Mouse (Mus musculus) naive thymus-derived CD4-positive, alpha-beta T cell, adult 2 months (primary cell): ENCODE measurements at regions not wholly inside any gene's neighbourhood (a gene's known extent, or its start where the extent isn't known, plus 50 kb on each side); places are given as distances from the start of the nearest gene placed in this dataset.
A peak's percentile ranks its signal among the peaks of the same experiment; 100 is the strongest.

Experiments used
- DNase-seq: peaks from one replicate; pipeline ENCODE4 v3.0.0-alpha.2; 2011; ENCODE audit warnings: low read depth

- no peak for DNase-seq
Observed at GRCm38 (mm10) chr16:93061475-93062179, 235.7 kb upstream of the Runx1 start.

GRCm38 (mm10) chr16:93056295-93056694 lies 230.3 kb upstream of the Runx1 start:
- no peak for DNase-seq

GRCm38 (mm10) chr16:93055545-93055944 lies 229.6 kb upstream of the Runx1 start:
- DNase-seq, result no peak

- peak; percentile 26 for DNase-seq
Observed at GRCm38 (mm10) chr16:93051233-93051632, 225.3 kb upstream of the Runx1 start.

GRCm38 (mm10) chr16:93048418-93048932 lies 222.5 kb upstream of the Runx1 start:
- no peak for DNase-seq

- no peak for DNase-seq
Observed at GRCm38 (mm10) chr16:93047594-93047993, 221.6 kb upstream of the Runx1 start.

GRCm38 (mm10) chr16:93046221-93046620 lies 220.3 kb upstream of the Runx1 start:
- DNase-seq, result no peak

- DNase-seq, result no peak
Observed at GRCm38 (mm10) chr16:93043355-93043754, 217.4 kb upstream of the Runx1 start.

- no peak for DNase-seq
Observed at GRCm38 (mm10) chr16:93042941-93043340, 217.0 kb upstream of the Runx1 start.

GRCm38 (mm10) chr16:93042491-93042890 lies 216.5 kb upstream of the Runx1 start:
- no peak for DNase-seq

- DNase-seq, result no peak
Observed at GRCm38 (mm10) chr16:93041887-93042286, 215.9 kb upstream of the Runx1 start.

- no peak for DNase-seq
Observed at GRCm38 (mm10) chr16:93041399-93041798, 215.4 kb upstream of the Runx1 start.

GRCm38 (mm10) chr16:93035626-93036025 lies 209.7 kb upstream of the Runx1 start:
- DNase-seq, result no peak

GRCm38 (mm10) chr16:93033943-93034342 lies 208.0 kb upstream of the Runx1 start:
- DNase-seq, result no peak

GRCm38 (mm10) chr16:93031624-93032023 lies 205.7 kb upstream of the Runx1 start:
- no peak for DNase-seq

- no peak for DNase-seq
Observed at GRCm38 (mm10) chr16:93028640-93029039, 202.7 kb upstream of the Runx1 start.

GRCm38 (mm10) chr16:93028016-93028415 lies 202.1 kb upstream of the Runx1 start:
- no peak for DNase-seq

GRCm38 (mm10) chr16:93026094-93026648 lies 200.2 kb upstream of the Runx1 start:
- DNase-seq, result no peak

- no peak for DNase-seq
Observed at GRCm38 (mm10) chr16:93019800-93020555, 194.0 kb upstream of the Runx1 start.

GRCm38 (mm10) chr16:93018766-93019165 lies 192.8 kb upstream of the Runx1 start:
- no peak for DNase-seq

- DNase-seq, result peak; percentile 66
Observed at GRCm38 (mm10) chr16:93017025-93017424, 191.1 kb upstream of the Runx1 start.

- no peak for DNase-seq
Observed at GRCm38 (mm10) chr16:93015636-93016035, 189.7 kb upstream of the Runx1 start.

- no peak for DNase-seq
Observed at GRCm38 (mm10) chr16:93014991-93015390, 189.0 kb upstream of the Runx1 start.
